Mouse (Mus musculus) regulatory T cell (primary cell): ENCODE measurements around the gene D430041D05Rik.

Experiments
- in situ Hi-C: fragments of 300-600 bp; cut with MboI, MseI; formaldehyde crosslinking; loops from one replicate; pipeline ENCODE4 v1.15.1; 2025; ENCODE audit warnings: high pct_unique_total_duplicates

D430041D05Rik gene

GRCm38 (mm10) chr2:104409851-104410821, 677 bp downstream of the D430041D05Rik start:
- in situ Hi-C loops: loop anchor here (5.0 kb wide), 1 partner anchor 283 kb away; no protein-coding TSS in a partner anchor

- in situ Hi-C loops: no loop called here
Observed at GRCm38 (mm10) chr2:104408351-104408750, 2.5 kb downstream of the D430041D05Rik start.

- in situ Hi-C loops: no loop called here
Observed at GRCm38 (mm10) chr2:104407913-104408312, 2.9 kb downstream of the D430041D05Rik start.

- in situ Hi-C loops: no loop called here
Observed at GRCm38 (mm10) chr2:104404036-104404435, 6.8 kb downstream of the D430041D05Rik start.

- in situ Hi-C loops: no loop called here
Observed at GRCm38 (mm10) chr2:104398651-104399290, 12.0 kb downstream of the D430041D05Rik start.

- in situ Hi-C loops: no loop called here
Observed at GRCm38 (mm10) chr2:104395961-104396360, 14.9 kb downstream of the D430041D05Rik start.

- in situ Hi-C loops: no loop called here
Observed at GRCm38 (mm10) chr2:104394769-104395168, 16.0 kb downstream of the D430041D05Rik start.

- in situ Hi-C loops: no loop called here
Observed at GRCm38 (mm10) chr2:104392700-104393312, 18.0 kb downstream of the D430041D05Rik start.

GRCm38 (mm10) chr2:104389231-104389630, 21.6 kb downstream of the D430041D05Rik start:
- in situ Hi-C loops: no loop called here

- in situ Hi-C loops: no loop called here
Observed at GRCm38 (mm10) chr2:104385941-104386340, 24.9 kb downstream of the D430041D05Rik start.

GRCm38 (mm10) chr2:104383589-104383988, 27.2 kb downstream of the D430041D05Rik start:
- in situ Hi-C loops: no loop called here

- in situ Hi-C loops: no loop called here
Observed at GRCm38 (mm10) chr2:104382813-104383212, 28.0 kb downstream of the D430041D05Rik start.

GRCm38 (mm10) chr2:104379304-104379703, 31.5 kb downstream of the D430041D05Rik start:
- in situ Hi-C loops: no loop called here

- in situ Hi-C loops: no loop called here
Observed at GRCm38 (mm10) chr2:104378791-104379190, 32.0 kb downstream of the D430041D05Rik start.

GRCm38 (mm10) chr2:104377990-104378389, 32.8 kb downstream of the D430041D05Rik start:
- in situ Hi-C loops: no loop called here

- in situ Hi-C loops: no loop called here
Observed at GRCm38 (mm10) chr2:104372156-104372555, 38.7 kb downstream of the D430041D05Rik start.

GRCm38 (mm10) chr2:104371606-104372130, 39.1 kb downstream of the D430041D05Rik start:
- in situ Hi-C loops: no loop called here

- in situ Hi-C loops: no loop called here
Observed at GRCm38 (mm10) chr2:104367836-104368298, 42.9 kb downstream of the D430041D05Rik start.

- in situ Hi-C loops: no loop called here
Observed at GRCm38 (mm10) chr2:104367291-104367690, 43.5 kb downstream of the D430041D05Rik start.

- in situ Hi-C loops: no loop called here
Observed at GRCm38 (mm10) chr2:104359305-104359704, 51.5 kb downstream of the D430041D05Rik start.

- in situ Hi-C loops: no loop called here
Observed at GRCm38 (mm10) chr2:104358881-104359280, 51.9 kb downstream of the D430041D05Rik start.

- in situ Hi-C loops: no loop called here
Observed at GRCm38 (mm10) chr2:104356531-104356930, 54.3 kb downstream of the D430041D05Rik start.
